26 mouse cellular contexts compared by ENCODE assay signal in genomic region chr3:147749442-147749841, GRCm38 (mm10).
DNase-seq lines count a peak whose midpoint lies in the region; ATAC-seq and TF ChIP-seq lines count a peak whose summit lies in the region.
"Had no signal": no experiment of that assay in that cellular context is flagged by ENCODE, and none has a peak within 500 bp of the region (broad histone marks: within the 10 kb centered on the region; RNA-seq: fewer than 3 reads in every experiment).

No protein-coding gene starts in this region.

- no peak overlapping the region for H3K4me3 ChIP-seq in cerebellum, adult 2 months (replicated peaks; ENCODE audit: insufficient read depth, low read depth, low read length)
- no peak overlapping the region for H3K4me3 ChIP-seq in hindbrain, postnatal 0 days (ENCODE audit: low read length)
- H3K4me3 ChIP-seq in hindbrain, embryonic 16.5 days (ENCODE audit: low read length), result no peak overlapping the region
- H3K4me3 ChIP-seq: gastrocnemius, adult 2 months; heart, adult 2 months; heart, embryonic 12.5 days; hindbrain, embryonic 15.5 days; intestine, embryonic 15.5 days; midbrain, embryonic 10.5 days had no signal

- no peaks in the 10 kb centered on the region for H3K4me1 ChIP-seq in cerebellum, adult 2 months (ENCODE audit: control insufficient read depth, insufficient read depth, low read length)
- 0 out of 2 replicates have a peak, but pooled peaks cover 4% of the 10 kb centered on the region for H3K4me1 ChIP-seq in hindbrain, postnatal 0 days (ENCODE audit: insufficient read depth, low read length)
- H3K4me1 ChIP-seq in hindbrain, embryonic 16.5 days (ENCODE audit: control insufficient read depth, insufficient read depth, low read depth, low read length), result peaks cover 5% of the 10 kb centered on the region; the same call in 1 of the 2 replicates
- H3K4me1 ChIP-seq: heart, embryonic 12.5 days; intestine, embryonic 15.5 days had no signal

- H3K4me2 ChIP-seq in hindbrain, postnatal 0 days (ENCODE audit: low read depth, low read length), result no peak overlapping the region
- H3K4me2 ChIP-seq in hindbrain, embryonic 16.5 days (ENCODE audit: low read length), result no peak overlapping the region
- H3K4me2 ChIP-seq: heart, embryonic 12.5 days; intestine, embryonic 15.5 days; lung, embryonic 14.5 days had no signal

- DNase-seq in cerebellum, postnatal 10 days, result peak; percentile 33 to 38
- DNase-seq in cerebellum, adult 2 months, result no peak
- DNase-seq in hindbrain, postnatal 0 days (ENCODE audit: low spot score), result peak; percentile 15
- peak; percentile 8 for DNase-seq in right cerebral cortex, postnatal 4 days
- no peak for DNase-seq in right cerebral cortex, postnatal 14 days
- DNase-seq in lung, postnatal 4 days, result no peak
- DNase-seq in c-Kit-positive CD71-positive TER-119-positive erythroid progenitor cells, embryonic 14.5 days (ENCODE audit: low spot score), result no peak
- DNase-seq: adrenal gland, adult 8-10 months; cerebellum, adult 11-12 months; gastrocnemius, adult 2 months; gastrocnemius, postnatal 36 days; heart, adult 2 months; heart, postnatal 4 days; kidney, adult 2 months; kidney, postnatal 36 days; layer of hippocampus, postnatal 36 days; liver; lung, postnatal 14 days had no signal

- no peak for TF ChIP-seq POLR2A in cerebellum, adult 2 months (IDR thresholded peaks at IDR 0.05; ENCODE audit: borderline replicate concordance, insufficient read depth, low read length)

- H3K9me3 ChIP-seq in hindbrain, postnatal 0 days (ENCODE audit: low read length), result no peaks in the 10 kb centered on the region
- H3K9me3 ChIP-seq in hindbrain, embryonic 16.5 days (ENCODE audit: control insufficient read depth, low read length), result no peaks in the 10 kb centered on the region
- H3K9me3 ChIP-seq: heart, embryonic 12.5 days; hindbrain, embryonic 15.5 days; intestine, embryonic 15.5 days; midbrain, embryonic 10.5 days had no signal

- no peaks in the 10 kb centered on the region for H3K27me3 ChIP-seq in cerebellum, adult 2 months (ENCODE audit: control insufficient read depth, insufficient read depth, low read length)
- no peaks in the 10 kb centered on the region for H3K27me3 ChIP-seq in hindbrain, postnatal 0 days (ENCODE audit: insufficient read depth, low read length)
- H3K27me3 ChIP-seq in hindbrain, embryonic 16.5 days (replicated peaks; ENCODE audit: control insufficient read depth, insufficient read depth, low read length), result no peaks in the 10 kb centered on the region
- H3K27me3 ChIP-seq: CH12.LX; heart, embryonic 12.5 days; hindbrain, embryonic 15.5 days; intestine, embryonic 15.5 days had no signal

- no peak for ATAC-seq in hindbrain, postnatal 0 days
- ATAC-seq in hindbrain, embryonic 16.5 days, result no peak
- ATAC-seq: intestine, embryonic 15.5 days had no signal

- no peak overlapping the region for H3K27ac ChIP-seq in cerebellum, adult 2 months (ENCODE audit: insufficient read depth, low read length)
- no peak overlapping the region for H3K27ac ChIP-seq in hindbrain, postnatal 0 days
- H3K27ac ChIP-seq in hindbrain, embryonic 16.5 days (ENCODE audit: low read depth, low read length), result no peak overlapping the region
- H3K27ac ChIP-seq: gastrocnemius, adult 2 months; heart, adult 2 months; hindbrain, embryonic 15.5 days; liver, embryonic 14.5 days had no signal

- no peak for TF ChIP-seq CTCF in cerebellum, adult 2 months (IDR thresholded peaks at IDR 0.05; ENCODE audit: borderline replicate concordance, insufficient read depth, low read depth, low read length)
- no peak for TF ChIP-seq CTCF in hindbrain, postnatal 0 days (IDR thresholded peaks at IDR 0.05; ENCODE audit: low read depth)

- 44% methylated on average over 5 of the region's 5 CpGs for WGBS in cerebellum, adult 2 months
- 50% methylated on average over 5 of the region's 5 CpGs for WGBS in hindbrain, postnatal 0 days
- 60% methylated on average over 5 of the region's 5 CpGs for WGBS in hindbrain, embryonic 16.5 days

- no peaks in the 10 kb centered on the region for H3K36me3 ChIP-seq in hindbrain, postnatal 0 days (ENCODE audit: insufficient read depth, low read length)
- H3K36me3 ChIP-seq in hindbrain, embryonic 16.5 days (ENCODE audit: control insufficient read depth, insufficient read depth, low read length), result no peaks in the 10 kb centered on the region
- H3K36me3 ChIP-seq: heart, embryonic 12.5 days; hindbrain, embryonic 15.5 days; intestine, embryonic 15.5 days; midbrain, embryonic 10.5 days had no signal

- H3K9ac ChIP-seq in hindbrain, postnatal 0 days (replicated peaks; ENCODE audit: low read length), result no peak overlapping the region
- H3K9ac ChIP-seq in hindbrain, embryonic 16.5 days (ENCODE audit: low read depth, low read length), result no peak overlapping the region
- H3K9ac ChIP-seq: heart, embryonic 12.5 days; hindbrain, embryonic 15.5 days; intestine, embryonic 15.5 days; liver, embryonic 14.5 days; lung, embryonic 14.5 days had no signal

Comparison
In these comparisons a context has a peak if more than half of its experiments do, and no peak if none do; other contexts are left out.
1. DNase-seq: peak in cerebellum, postnatal 10 days (2 of 2), hindbrain, postnatal 0 days (single experiment) and right cerebral cortex, postnatal 4 days (single experiment); none in cerebellum, adult 2 months (0 of 2), right cerebral cortex, postnatal 14 days (single experiment), lung, postnatal 4 days (0 of 2) and c-Kit-positive CD71-positive TER-119-positive erythroid progenitor cells, embryonic 14.5 days (single experiment).